In the genomic region with DNA sequence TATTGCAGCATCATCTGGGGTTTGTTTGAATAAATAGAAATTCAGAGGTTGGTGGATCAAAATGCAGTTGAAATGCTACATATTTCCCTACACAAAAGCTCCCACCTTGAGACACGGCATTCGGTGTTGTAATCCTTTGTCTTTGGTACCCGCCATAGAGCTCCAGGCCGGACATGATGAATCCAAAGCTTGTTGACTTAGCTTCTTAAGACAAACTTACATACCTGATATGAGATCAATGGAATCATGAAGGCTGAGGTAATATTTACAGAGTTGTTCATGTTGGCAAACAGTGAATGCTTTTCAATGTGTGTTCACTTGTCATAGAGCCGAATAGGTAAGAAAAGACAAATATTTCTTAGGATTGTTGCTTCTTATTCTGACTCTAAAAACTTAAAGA, we compare ENCODE assay signal across 26 mouse cellular contexts. TPM values are rescaled to one million over a fixed set of nuclear protein-coding genes. Genes with fewer than 3 reads are reported as not detected.
"Had no signal": no experiment of that assay in that cellular context is flagged by ENCODE, and none has a peak within 500 bp of the region (broad histone marks: within the 10 kb centered on the region; RNA-seq: fewer than 3 reads in every experiment).

No protein-coding gene starts in this region.

- H3K9ac ChIP-seq: heart, embryonic 12.5 days; hindbrain, embryonic 12.5 days; hindbrain, embryonic 14.5 days; intestine, embryonic 15.5 days; kidney, embryonic 15.5 days; limb, embryonic 12.5 days had no signal

- DNase-seq: gastrocnemius, postnatal 14 days; heart, adult 18-20 months; heart, postnatal 10 days; heart, postnatal 4 days; kidney, adult 2 months; kidney, adult 9 months; kidney, postnatal 14 days; kidney, postnatal 36 days; layer of hippocampus, adult 9-11 months; liver had no signal

- H3K27ac ChIP-seq: heart, embryonic 10.5 days; hindbrain, embryonic 10.5 days; hindbrain, embryonic 12.5 days; hindbrain, embryonic 14.5 days; intestine, embryonic 15.5 days; kidney, embryonic 15.5 days; kidney, postnatal 0 days; left cerebral cortex, adult 2 months; limb, embryonic 10.5 days; limb, embryonic 12.5 days had no signal

- H3K4me2 ChIP-seq: heart, embryonic 12.5 days; hindbrain, embryonic 12.5 days; hindbrain, embryonic 14.5 days; intestine, embryonic 15.5 days; kidney, embryonic 15.5 days; limb, embryonic 12.5 days; liver, embryonic 11.5 days had no signal

- H3K4me1 ChIP-seq: heart, embryonic 12.5 days; hindbrain, embryonic 10.5 days; intestine, embryonic 15.5 days had no signal

- H3K4me3 ChIP-seq: heart, embryonic 10.5 days; heart, embryonic 12.5 days; hindbrain, embryonic 10.5 days; hindbrain, embryonic 12.5 days; intestine, embryonic 15.5 days; kidney, embryonic 15.5 days; left cerebral cortex, adult 2 months; limb, embryonic 10.5 days; limb, embryonic 12.5 days had no signal

- H3K36me3 ChIP-seq: heart, embryonic 10.5 days; heart, embryonic 12.5 days; hindbrain, embryonic 10.5 days; hindbrain, embryonic 12.5 days; intestine, embryonic 15.5 days; kidney, embryonic 15.5 days; limb, embryonic 10.5 days; limb, embryonic 12.5 days had no signal

- H3K9me3 ChIP-seq: heart, embryonic 10.5 days; heart, embryonic 12.5 days; hindbrain, embryonic 10.5 days; hindbrain, embryonic 12.5 days; intestine, embryonic 15.5 days; kidney, embryonic 15.5 days; limb, embryonic 10.5 days; limb, embryonic 12.5 days had no signal

- H3K27me3 ChIP-seq: heart, embryonic 12.5 days; hindbrain, embryonic 12.5 days; intestine, embryonic 15.5 days; kidney, embryonic 15.5 days; limb, embryonic 12.5 days had no signal

- ATAC-seq: hindbrain, embryonic 16.5 days; inflammation-experienced regulatory T-cells, adult 6 months; intestine, embryonic 15.5 days; intestine, postnatal 0 days had no signal

RNA-seq across cellular contexts. Expression of a gene that starts 51.2 kb away (rescaled TPM):
- total RNA-seq: granulocyte monocyte progenitor cell, adult 5-6 weeks had no signal
- polyA plus RNA-seq: inflammation-experienced regulatory T-cells, adult 6 months had no signal
